Mouse (Mus musculus): ENCODE measurements around the gene Timm9. TPM values are rescaled to one million over a fixed set of nuclear protein-coding genes. Genes with fewer than 3 reads are reported as not detected.

Timm9 gene
- 10 to 100 TPM; 36.9 to 71.4 TPM for polyA plus RNA-seq (2017; shearing (Covaris generic))

GRCm38 (mm10) chr12:71136130-71136973, at the start of gene Timm9, which contains the start of gene 2700049A03Rik:
Gene Timm9 (minus strand): TSS chr12:71136684.
Gene 2700049A03Rik (plus strand): TSS chr12:71136848.

GRCm38 (mm10) chr12:71111331-71111730, 25.2 kb downstream of the Timm9 start, which contains the start of gene Tomm20l:
Gene Tomm20l (plus strand): TSS chr12:71111428.

Other genes with a start within 250 kb of the Timm9 start
- 100 to 1,000 TPM; 329 to 400 TPM for gene Actr10, start 198.8 kb downstream of the Timm9 start, polyA plus RNA-seq (2017; shearing (Covaris generic))
- gene Psma3, start 162.1 kb downstream of the Timm9 start, polyA plus RNA-seq (2017; shearing (Covaris generic)), result 100 to 1,000 TPM; 386 to 401 TPM
- gene Arid4a, start 120.7 kb downstream of the Timm9 start, polyA plus RNA-seq (2017; shearing (Covaris generic)), result 100 to 1,000 TPM; 122 to 148 TPM
- gene Tomm20l, start 25.3 kb downstream of the Timm9 start, polyA plus RNA-seq (2017; shearing (Covaris generic)), result under 1 TPM in 1 of 2 experiments, not detected in 1; 0.31 TPM
- 10 to 100 TPM in 1 of 2 experiments, 1 to 10 TPM in 1; 9.5 to 11.7 TPM for gene 2700049A03Rik, start 164 bp upstream of the Timm9 start, polyA plus RNA-seq (2017; shearing (Covaris generic))
- gene Dact1, start 173.2 kb upstream of the Timm9 start, polyA plus RNA-seq (2017; shearing (Covaris generic)), result under 1 TPM in 1 of 2 experiments, not detected in 1; 0.61 TPM